23 mouse cellular contexts compared by ENCODE assay signal in the genomic region with DNA sequence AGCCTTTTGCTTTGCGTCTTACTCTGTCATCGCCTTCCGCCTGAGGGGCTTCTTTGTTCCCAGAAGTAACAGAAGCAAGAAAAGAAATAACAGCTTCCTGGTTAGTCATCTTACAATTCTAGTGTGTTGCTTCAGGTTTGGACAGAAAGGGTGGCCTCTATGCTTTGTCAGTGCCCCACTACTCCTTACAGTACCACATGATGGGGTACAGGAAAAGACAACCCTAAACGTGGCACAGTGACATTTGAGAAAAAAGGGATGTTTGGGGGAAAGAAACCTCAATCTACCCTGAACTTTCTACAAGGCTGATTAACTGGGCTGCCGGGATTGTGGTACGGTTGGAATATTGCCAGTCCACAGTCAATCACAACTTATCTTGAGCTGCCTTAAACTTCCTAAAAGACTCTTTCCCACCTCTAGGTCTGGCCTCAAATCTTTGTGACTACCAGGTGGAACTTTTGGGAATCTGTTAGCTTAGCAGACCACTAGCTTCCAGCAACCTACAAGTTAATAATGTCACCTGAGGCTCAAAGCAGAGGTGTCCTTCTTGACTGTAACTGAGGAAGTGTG. TPM values are rescaled to one million over a fixed set of nuclear protein-coding genes. Genes with fewer than 3 reads are reported as not detected.
"Had no signal": no experiment of that assay in that cellular context is flagged by ENCODE, and none has a peak within 500 bp of the region (broad histone marks: within the 10 kb centered on the region; RNA-seq: fewer than 3 reads in every experiment).

No protein-coding gene starts in this region.

- H3K27me3 ChIP-seq: midbrain, embryonic 12.5 days; neural tube, embryonic 15.5 days had no signal

- H3K9me3 ChIP-seq: midbrain, embryonic 10.5 days; midbrain, embryonic 12.5 days; neural tube, embryonic 13.5 days; neural tube, embryonic 15.5 days had no signal

- H3K4me1 ChIP-seq: midbrain, embryonic 10.5 days; midbrain, embryonic 12.5 days; neural tube, embryonic 13.5 days; neural tube, embryonic 15.5 days had no signal

- H3K9ac ChIP-seq: lung, embryonic 14.5 days; midbrain, embryonic 12.5 days; neural tube, embryonic 13.5 days; neural tube, embryonic 15.5 days had no signal

- DNase-seq: lung, adult 18-20 months; lung, embryonic 14.5 days; lung, postnatal 10 days; lung, postnatal 4 days; midbrain, embryonic 14.5 days; retina, postnatal 1 day; right cerebral cortex, adult 18-20 months; right cerebral cortex, postnatal 25 days; right cerebral cortex, postnatal 4 days; spleen, adult 18-20 months; thymus, adult 18-20 months; thymus, postnatal 14 days; thymus, postnatal 36 days had no signal

- H3K27ac ChIP-seq: midbrain, embryonic 10.5 days; midbrain, embryonic 12.5 days; neural tube, embryonic 13.5 days; neural tube, embryonic 15.5 days had no signal

- ATAC-seq: midbrain, embryonic 16.5 days had no signal

- H3K36me3 ChIP-seq: midbrain, embryonic 10.5 days; midbrain, embryonic 12.5 days; neural tube, embryonic 13.5 days; neural tube, embryonic 15.5 days had no signal

- H3K4me3 ChIP-seq: midbrain, embryonic 10.5 days; midbrain, embryonic 12.5 days; myocyte; neural tube, embryonic 13.5 days; neural tube, embryonic 15.5 days had no signal

RNA-seq across cellular contexts. Expression of a gene that starts 51.5 kb away (rescaled TPM):
- total RNA-seq: megakaryocyte-erythroid progenitor cell, adult 5-6 weeks had no signal

RNA-seq across cellular contexts. Expression of a gene that starts 52.3 kb away (rescaled TPM):
- total RNA-seq: megakaryocyte-erythroid progenitor cell, adult 5-6 weeks had no signal
- polyA plus RNA-seq: lung, embryonic 14.5 days; midbrain, embryonic 12.5 days; midbrain, embryonic 14.5 days; midbrain, embryonic 16.5 days; myocyte; neural tube, embryonic 11.5 days; neural tube, embryonic 13.5 days; stomach, embryonic 14.5 days; thymus, postnatal 0 days had no signal

RNA-seq across cellular contexts. Expression of a gene that starts 58.8 kb away (rescaled TPM):
- total RNA-seq: megakaryocyte-erythroid progenitor cell, adult 5-6 weeks had no signal
